Mouse (Mus musculus) urinary bladder, adult 2 months (tissue): ENCODE data around the gene Plekhh2. TPM values are rescaled to one million over a fixed set of nuclear protein-coding genes. Genes with fewer than 3 reads are reported as not detected.

Source experiments
- DNase-seq: peaks from one replicate; pipeline ENCODE4 v3.0.0; 2022; ENCODE audit warnings: low spot score
- polyA plus RNA-seq: library from polyadenylated mRNA; depleted of rRNA; stranded (reverse); fragments of >200 nt; gene quantifications from 2 replicates; pipeline ENCODE4 v1.2.3, GENCODE M21; 2012

Plekhh2 gene
- polyA plus RNA-seq, 1 experiment: 8.7 TPM

DNA sequence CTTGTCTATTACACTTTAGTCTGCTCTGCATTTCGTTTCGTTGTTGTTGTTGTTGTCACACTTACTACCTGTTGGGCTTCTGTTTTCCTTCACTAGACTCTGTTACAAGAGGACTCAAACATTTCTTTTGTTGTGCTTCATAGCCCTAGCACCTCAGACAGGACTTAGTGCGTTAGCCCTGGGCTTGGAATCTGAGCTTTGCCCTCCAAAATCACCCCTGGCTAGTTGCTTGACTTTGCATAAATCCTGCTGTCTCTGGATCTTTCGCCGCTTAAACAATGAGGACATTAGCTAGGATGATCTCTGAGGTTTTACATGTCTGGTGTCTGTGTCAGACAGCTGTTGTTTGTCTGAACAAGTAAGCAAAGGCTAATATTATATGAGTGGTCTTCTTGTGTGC, 62.2 kb downstream of the Plekhh2 start:
- no peak for DNase-seq

DNA sequence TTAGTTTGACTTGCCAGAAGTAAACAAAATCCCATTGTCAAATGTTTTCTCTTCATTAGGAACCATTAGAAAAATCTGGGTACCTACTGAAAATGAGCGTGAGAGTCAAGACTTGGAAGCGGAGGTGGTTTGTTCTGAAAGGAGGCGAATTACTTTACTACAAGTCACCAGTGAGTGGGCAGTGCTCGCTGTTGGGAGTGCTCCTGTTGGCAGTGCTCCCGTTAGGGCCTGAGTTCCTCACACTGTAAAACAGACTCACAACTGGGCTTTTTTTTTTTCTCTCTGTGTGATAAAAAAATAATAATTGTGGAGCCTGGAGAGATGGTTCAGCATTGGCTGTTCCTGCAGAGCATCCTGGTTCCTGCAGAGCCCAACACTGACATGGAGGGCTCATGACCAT, 63.4 kb downstream of the Plekhh2 start:
- no peak for DNase-seq

DNA sequence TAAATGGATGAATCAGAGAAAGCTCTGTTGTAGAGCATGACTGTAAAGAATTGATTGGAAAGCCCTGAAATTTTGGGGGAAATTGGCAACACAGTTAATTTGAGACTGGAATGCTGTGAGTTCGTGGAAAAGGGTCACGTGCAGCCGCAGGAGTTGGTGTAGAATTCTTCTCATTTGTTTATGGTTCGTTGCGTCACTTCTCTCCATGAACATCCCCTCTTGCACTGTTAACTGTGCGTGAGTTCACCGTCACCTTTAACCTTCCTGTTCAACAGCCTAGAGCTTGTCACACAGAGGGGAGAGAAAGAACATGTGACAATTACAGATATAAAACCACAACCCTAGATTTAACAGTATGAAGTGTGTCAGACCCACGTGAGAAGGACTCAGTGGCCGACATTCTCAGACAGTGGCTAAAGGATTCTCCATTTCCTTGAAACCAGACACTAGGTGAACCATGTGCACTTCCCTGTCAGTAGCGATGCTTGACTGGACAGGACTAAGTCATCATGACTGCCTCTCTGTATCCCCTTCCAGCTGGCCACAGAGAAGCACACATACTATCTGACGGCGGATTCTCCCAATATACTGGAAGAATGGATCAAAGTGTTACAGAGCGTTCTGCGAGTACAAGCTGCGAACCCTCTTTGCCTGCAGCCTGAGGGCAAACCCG, 65.1 kb downstream of the Plekhh2 start:
- no peak for DNase-seq

DNA sequence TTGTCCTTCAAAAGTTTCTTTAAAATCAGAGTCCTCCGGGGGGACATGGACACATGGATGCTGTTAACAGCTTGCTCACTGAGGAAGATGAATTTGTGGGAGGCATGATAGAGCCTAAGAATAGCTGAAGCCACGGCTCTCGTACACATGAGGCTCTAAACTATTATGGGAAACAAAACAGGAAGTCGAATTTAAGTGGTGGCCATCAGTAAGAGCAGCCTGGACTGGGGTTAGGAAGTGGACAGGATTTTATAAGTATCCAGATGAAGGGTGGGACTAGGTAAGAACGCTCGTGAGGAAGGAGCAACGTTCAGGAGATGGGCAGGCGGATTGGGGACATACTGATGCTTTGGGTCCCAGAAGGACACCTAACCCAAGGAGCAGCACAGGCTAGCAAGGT, 67.6 kb downstream of the Plekhh2 start:
- no peak for DNase-seq

DNA sequence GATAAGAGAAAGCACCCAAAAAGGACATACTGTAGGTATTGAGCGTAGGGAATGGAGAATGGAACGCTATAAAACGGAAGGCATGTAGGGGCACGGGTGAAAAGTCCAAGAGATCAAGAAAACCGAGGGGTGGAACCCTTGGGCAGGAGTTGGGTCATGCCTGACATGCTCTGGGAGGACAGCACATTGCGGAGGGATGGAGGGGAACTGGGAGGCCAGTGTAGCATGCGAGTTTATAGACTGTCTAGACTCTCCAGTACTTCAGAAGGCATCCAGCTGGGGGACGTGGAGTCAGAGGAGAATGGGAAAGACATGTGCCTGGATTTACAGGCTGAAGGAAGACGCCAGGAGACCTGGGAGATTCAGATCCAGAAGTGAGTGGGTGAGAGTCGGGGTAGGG, 68.1 kb downstream of the Plekhh2 start:
- no peak for DNase-seq

DNA sequence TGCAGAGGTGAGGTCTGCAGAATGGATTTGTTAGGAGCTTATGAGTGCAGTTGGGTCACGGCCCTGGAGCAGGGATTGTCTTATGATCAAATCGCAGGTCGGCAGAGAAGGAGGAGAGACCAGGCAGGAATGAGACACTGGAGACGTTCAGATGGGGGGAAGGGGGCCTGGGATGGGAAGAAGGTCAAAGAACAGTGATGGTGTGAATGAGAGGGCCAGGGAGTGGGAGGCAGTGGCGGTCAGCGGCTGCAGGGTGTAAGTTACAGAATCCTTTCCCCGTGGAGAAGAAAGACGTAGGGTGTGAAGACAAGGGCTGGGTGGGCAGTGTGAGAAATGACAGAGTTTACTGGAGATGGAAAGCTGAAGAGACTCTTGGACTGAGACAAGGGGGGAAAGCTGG, 69.1 kb downstream of the Plekhh2 start:
- no peak for DNase-seq

DNA sequence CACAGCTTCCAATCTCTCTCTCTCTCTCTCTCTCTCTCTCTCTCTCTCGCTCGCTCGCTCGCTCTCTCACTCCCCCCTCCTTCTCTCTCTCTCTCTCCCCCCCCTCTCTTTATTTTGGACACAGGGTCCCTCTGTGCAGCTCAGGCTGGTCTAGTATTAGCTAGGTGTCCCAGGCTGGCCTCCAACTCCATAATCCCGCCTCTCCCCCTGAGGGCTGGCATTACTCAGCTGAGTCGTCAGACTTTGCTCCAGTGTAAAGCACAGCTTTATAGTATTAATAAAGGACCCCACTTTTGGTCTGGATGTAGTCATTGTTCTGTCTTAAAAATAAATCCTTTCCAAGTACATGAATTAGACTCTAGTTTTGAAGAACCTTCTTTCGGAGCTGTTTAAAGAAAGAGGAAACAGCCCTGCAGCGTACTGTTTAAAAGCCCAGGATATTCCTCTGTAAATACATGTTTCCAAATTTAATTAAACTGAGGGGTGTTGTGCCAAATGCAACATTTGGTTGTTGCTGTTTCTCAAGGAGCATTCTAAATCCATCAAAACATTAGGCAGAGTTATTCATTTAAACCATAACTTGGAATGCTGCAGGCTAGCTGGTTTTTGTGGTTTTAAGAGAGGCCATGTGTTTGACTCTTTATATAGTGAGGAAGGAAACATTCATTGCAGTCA, 70.2 kb downstream of the Plekhh2 start:
- DNase-seq: no peak

DNA sequence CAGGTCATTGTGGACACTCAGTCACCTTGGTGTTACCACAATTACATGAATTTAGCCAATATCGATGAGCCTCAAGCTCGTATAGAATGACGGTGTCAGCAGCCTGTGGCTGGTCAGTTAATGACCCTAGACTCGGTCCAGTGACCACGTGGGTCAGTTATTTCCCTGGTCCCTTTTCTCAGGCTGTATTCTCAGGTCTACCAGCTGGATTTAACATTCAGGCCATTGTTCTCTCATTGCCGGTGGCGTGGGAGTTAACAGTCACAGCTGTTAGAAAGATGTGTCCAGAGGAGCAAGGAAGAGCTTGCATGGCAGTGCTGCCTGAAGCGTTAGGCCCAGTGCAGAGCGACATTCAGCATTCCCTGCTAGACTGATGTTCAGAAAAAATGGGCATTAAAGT, 72.4 kb downstream of the Plekhh2 start:
- DNase-seq: no peak

DNA sequence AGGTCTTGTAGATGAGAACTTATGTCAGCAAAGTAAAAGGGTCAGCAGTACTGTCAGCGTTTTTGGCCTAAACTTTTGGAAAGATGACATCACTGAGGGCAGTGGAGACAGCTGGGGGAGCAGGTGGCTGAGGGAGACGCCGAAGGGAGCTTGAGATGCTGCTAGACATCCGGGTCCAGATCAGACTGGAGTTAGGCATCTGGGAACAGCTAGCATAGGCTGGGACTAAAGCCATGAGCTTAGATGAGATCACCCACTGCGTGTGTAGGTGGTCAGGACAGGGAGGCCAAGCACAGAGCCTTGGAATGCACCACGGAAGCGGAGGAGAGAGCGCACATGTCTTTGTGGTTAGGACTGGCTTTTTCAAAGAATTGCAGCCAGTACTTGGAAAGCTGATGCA, 73.4 kb downstream of the Plekhh2 start:
- DNase-seq: no peak

DNA sequence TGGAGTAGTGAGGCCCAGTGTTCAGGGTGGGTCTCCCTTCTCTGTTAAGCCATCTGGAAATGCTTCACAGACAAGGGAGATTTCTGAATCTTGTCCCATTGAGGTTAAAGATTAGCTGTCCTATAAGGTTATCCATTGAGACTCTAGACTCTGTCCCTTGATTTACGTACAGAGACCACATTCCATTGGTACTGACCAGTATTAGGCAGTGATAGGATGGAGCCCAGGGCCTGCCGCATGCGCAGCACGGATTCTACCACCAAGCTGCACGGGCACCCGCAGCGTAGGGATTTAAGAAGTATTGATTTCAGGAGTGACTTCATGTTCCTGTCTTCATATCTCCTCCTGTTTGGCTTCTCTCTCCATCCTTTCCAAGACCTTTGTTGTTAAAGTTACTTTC, 78.4 kb downstream of the Plekhh2 start:
- DNase-seq: no peak

DNA sequence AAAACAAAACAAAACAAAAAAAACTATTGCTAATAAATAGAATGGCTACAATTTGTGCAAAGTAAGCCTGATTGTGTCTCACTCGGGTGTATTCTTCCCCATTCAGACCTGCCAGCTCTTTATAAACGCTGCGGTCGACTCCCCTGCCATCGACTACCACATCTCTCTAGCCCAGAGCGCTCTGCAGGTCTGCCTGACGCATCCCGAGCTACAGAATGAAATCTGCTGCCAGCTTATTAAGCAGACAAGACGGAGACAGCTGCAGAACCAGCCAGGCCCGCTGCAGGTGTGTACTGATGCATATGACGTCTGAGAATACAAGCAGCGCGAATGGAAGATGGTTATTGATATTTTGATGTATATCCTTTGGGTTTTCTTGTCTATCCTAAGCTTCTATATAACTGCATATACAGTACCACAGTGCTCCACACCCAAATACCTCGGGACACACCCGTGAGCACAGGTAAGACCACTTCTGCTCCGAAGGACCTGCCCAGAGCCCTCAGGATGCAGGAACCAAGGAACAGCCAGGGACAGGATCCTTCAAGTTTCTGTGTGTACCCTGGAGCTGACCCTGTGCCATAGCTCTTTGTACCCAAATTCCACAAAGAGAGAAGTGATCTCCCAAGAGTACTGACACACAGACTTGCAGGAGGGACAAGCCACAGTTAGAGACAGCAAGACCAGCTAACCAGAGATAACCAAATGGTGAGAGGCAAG, 79.9 kb downstream of the Plekhh2 start:
- DNase-seq: no peak

DNA sequence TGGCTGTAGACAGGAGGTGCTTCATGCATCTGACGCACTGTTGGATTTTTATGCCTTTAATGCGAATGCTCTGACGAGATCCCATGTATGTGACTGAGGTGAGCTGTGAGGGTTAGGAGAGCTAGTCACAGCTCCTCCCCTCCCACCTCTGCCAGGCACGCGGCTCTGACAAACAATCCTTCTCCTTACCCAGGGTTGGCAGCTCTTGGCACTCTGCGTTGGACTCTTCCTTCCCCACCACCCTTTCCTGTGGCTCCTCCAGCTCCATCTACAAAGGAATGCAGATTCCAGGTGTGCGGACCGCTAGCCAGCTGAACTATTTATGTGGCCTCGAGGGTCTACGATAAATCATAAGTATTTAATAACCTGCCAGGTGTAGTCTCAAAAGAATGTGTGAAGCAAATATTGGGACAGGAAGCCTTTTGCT, 84.3 kb downstream of the Plekhh2 start:
- no peak for DNase-seq

DNA sequence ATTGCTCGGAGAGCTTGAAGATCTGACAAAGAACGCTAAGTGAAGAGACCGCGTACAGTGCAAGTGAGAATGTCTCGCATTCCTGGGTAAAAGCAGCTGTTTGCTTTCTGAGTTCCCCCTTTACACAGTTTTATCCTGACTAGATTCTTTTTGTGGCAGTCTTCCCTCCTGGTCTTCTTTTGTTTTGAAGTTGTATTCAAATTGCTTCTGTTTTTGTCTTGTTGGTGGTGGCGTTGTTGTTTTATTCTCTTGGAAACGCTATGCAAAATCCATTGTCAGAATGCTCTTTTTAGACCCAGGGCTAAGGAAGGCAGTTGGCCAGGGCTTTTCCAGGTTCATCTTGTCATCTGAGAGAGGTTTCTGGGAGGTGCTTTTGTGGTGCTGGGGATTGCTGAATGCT, 84.8 kb downstream of the Plekhh2 start:
- no peak for DNase-seq

DNA sequence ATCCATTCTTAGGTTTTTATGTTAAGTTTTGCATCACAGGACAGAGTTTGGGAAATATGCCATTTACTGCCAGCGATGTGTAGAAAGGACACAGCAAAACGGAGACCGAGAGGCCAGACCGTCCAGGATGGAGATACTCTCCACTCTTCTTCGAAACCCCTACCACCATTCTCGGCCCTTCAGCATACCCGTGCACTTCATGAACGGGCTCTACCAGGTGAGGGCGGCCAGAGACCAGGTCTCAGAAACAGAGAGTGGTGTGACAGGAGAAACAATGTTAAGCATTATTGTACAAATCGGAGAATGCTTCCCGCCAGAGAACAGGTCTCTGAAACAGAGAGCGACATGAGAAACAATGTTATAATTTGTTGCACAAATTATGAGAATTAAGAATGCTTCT, 86.2 kb downstream of the Plekhh2 start:
- DNase-seq: no peak

DNA sequence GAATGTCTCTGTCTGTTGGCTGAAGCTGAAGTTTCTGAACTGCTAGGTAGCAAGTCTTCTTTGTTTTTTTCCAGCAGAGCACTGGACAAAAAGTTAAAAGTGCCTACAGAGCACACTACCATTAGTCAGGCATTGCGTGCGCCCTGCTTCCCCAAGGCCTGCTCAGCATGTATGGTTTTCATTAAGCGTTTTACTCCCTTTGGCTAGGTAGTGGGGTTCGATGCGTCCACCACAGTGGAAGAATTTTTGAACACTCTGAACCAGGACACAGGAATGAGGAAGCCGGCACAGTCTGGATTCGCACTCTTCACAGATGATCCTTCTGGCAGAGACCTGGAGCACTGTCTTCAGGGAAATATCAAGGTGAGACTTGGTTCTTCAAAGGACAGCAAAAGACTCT, 87.2 kb downstream of the Plekhh2 start:
- no peak for DNase-seq

DNA sequence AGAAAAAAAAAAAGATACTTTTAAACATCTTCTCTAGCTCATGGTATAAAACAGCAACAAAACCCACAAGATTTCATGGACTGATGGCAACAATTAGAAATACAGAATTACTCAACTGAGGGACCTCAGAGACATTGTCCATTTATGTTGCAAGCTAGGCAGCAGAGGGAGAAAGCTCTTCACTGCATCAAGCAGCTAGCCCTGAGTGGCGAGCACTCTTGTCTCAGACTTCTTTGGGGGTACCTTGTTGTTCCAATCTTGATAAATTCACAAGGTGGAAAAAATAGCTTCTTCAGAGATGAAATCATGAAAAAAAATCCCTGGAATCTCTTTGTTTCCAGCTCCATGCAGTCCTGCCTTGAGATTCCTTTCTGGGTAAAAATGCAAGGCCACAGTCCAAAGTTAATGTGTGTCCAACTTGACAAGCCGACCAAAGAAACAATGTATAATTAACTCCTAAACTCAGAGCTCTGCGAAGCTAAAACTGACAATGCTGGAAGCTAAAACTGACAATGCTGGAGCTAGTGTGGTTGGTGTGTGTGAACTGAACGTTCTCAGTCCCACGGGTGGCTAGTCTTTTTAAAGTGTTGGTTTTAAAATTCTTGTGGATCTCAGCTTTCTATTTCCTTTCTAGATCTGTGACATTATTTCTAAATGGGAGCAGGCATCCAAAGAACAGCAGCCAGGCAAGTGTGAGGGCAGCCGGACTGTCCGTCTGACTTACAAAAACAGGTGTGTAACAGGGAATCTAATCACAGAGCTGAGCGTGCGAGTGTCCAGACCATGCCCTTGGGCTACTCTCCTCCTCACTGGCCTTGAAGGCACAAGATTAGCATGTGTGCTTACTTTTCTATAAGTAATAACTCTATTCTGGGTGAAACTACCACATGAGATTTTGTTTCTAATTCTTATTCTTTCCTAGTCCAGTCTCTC, 88.6 kb downstream of the Plekhh2 start:
- no peak for DNase-seq

DNA sequence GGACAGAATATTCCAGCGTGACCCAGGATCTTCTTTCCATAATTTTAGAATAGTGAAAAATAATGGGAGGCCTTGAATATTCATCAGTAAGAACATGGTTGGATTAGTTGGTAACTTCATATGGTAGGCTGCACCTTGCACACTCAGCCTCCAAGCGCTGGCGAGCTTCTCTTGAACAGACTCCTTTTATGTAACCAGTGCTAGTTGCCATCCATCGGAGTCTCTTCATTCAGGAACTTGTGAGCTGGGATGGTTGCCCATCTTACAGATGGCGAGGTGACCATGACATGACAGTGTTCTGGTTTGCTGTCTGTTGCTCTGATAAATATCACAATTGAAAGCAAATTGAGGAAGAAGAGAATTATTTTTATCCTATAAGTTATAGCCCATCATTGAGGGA, 90.1 kb downstream of the Plekhh2 start:
- DNase-seq: no peak

DNA sequence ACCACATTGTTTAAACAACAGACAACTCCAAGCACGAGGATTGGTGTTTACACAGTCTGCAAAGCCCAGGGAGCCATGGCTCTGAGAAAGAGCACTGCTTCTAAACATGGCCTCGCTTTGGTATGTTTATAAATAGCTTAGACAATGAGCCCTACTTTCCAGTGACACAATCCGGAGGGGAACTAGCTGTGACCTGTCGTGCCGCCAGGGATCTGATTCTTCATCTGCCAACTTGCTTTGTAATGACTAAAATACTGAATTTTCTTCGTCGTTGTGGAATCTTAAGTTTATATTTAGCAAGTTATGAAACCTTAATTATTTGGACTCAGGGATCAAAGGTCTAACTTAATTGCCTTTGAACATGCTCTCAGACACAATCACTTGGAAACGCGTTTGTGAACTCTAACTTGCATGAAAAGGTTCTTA, 91.5 kb downstream of the Plekhh2 start:
- no peak for DNase-seq

DNA sequence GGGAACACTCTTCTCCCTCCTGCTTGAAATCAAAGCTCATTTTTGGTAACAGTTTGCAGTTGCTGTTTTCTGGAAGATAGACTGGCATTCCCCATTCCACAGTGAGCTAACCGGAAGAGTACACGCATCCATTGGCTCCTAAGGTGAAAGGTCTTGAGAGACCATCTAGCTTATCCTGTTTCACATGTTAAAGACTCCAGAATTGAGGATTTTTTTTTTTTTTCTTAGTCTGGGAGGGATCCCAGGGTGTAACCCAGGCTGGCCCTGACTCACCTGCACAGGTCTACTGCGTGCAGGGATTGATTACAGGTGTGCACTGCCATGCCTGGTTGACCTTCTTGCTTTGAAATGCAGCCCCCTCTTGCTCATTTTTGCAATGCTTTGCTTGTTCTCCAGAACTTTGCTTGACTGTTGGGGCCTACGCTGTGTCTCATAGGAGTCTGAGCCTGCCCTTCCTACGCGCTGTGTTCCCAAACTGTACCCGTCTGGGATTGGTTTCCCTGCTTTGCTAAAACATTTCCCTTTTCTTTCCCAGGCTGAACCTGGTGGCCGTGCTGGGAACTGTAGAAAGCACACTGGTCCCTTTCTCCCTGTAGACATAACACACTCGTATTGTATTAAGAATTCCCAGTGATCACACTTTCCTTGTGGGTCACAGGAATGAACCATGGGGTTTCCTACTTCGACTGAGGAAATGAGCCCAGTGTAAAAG, 92.2 kb downstream of the Plekhh2 start:
- no peak for DNase-seq

DNA sequence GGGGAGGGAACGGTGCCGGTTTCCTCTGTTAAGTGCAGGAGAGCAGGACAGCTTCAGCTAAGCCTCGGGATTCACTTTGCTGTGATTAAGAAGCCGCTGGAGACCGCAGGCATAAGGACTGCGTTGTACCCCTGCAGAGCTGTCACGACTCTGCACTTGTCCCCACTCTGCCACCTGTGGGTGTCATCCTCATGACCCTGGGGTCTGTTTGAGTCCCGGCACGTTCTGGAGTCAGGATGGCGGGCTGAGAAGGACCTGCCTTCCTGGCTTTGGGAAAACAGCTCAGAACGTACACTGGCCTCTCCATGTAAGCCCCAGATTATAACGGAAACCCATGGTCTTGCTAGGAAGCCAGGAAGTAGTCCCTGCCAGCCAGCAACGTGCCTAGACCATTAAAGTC, 95.3 kb downstream of the Plekhh2 start:
- no peak for DNase-seq

DNA sequence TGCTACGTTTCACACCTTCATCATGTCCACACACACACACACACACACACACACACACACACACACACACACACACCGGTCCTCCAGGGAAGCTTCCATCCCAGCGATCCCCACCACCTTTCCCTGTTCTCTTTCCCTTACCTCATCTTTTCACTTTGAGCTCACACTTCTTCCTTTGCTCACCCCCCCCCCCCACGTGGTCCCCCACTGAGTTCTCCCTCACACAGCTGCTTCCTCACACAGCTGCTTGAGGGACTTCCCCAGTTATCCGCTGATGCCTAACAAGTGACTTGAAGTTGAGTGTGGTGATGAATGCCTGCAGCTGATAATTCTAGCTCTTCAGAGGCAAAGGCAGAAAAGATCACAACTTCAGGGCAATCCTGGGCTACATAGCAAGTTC, 95.9 kb downstream of the Plekhh2 start:
- DNase-seq: no peak
